Mouse (Mus musculus) neural tube, postnatal 0 days (tissue): ENCODE data around the gene U2af1l4. TPM values are rescaled to one million over a fixed set of nuclear protein-coding genes. Genes with fewer than 3 reads are reported as not detected.

ENCODE experiments used
- microRNA-seq: library from miRNA; unstranded; fragments of <30 nt; microRNA quantifications from one replicate; pipeline ENCODE4, GENCODE M21; 2016
- polyA plus RNA-seq: library from polyadenylated mRNA; unstranded; fragments of >200 nt; fragmentation: Nextera tagmentation; extraction: Ambion mirVana; gene quantifications from 2 replicates; pipeline ENCODE4 v1.2.1, GENCODE M21; 2015

The U2af1l4 gene
- polyA plus RNA-seq: 102 and 106 TPM in 2 replicates

GRCm38 (mm10) chr7:30563117-30563905 lies at the start of gene U2af1l4, which contains the start of the genes Gm49396 and Psenen:
TSS of gene U2af1l4 (plus strand) at chr7:30563301.
TSS of gene Gm49396 (plus strand) at chr7:30563344.
TSS of gene Psenen (minus strand) at chr7:30563627.

GRCm38 (mm10) chr7:30534633-30535577 lies 28.2 kb upstream of the U2af1l4 start, which contains the start of gene Arhgap33:
TSS of gene Arhgap33 (minus strand) at chr7:30535060.

GRCm38 (mm10) chr7:30552102-30553020 lies 10.7 kb upstream of the U2af1l4 start, which contains the start of the genes Hspb6 and Proser3:
TSS of gene Hspb6 (plus strand) at chr7:30552178.
TSS of gene Proser3 (minus strand) at chr7:30552299.

GRCm38 (mm10) chr7:30559443-30559954 lies 3.6 kb upstream of the U2af1l4 start, which contains the start of gene Lin37:
TSS of gene Lin37 (minus strand) at chr7:30559838.

GRCm38 (mm10) chr7:30564970-30565571 lies 2.0 kb downstream of the U2af1l4 start, which contains the start of gene Igflr1:
TSS of gene Igflr1 (plus strand) at chr7:30565427.

GRCm38 (mm10) chr7:30588676-30589434 lies 25.8 kb downstream of the U2af1l4 start, which contains the start of gene Kmt2b:
TSS of gene Kmt2b (minus strand) at chr7:30588726.

GRCm38 (mm10) chr7:30598786-30599185 lies 35.7 kb downstream of the U2af1l4 start, which contains the start of gene Zbtb32:
TSS of gene Zbtb32 (minus strand) at chr7:30598909.

GRCm38 (mm10) chr7:30612654-30613402 lies 49.7 kb downstream of the U2af1l4 start, which contains the start of gene Upk1a:
TSS of gene Upk1a (minus strand) at chr7:30612847.

Small RNAs within 50 kb of the gene (microRNA-seq; reads per million reads assigned to microRNA genes)
- gene Gm38670 (0.87 reads per million), gene Mir3569 (not detected)

Other genes starting within 250 kb of the U2af1l4 start
- gene Syne4, start 248.5 kb upstream of the U2af1l4 start, polyA plus RNA-seq: 12.1 and 14.5 TPM in 2 replicates
- not detected in 2 replicates for gene E130208F15Rik, start 241.6 kb upstream of the U2af1l4 start, polyA plus RNA-seq
- gene Sdhaf1, start 239.4 kb upstream of the U2af1l4 start, polyA plus RNA-seq: 20.0 and 20.8 TPM in 2 replicates
- 17.5 and 17.7 TPM in 2 replicates for gene Lrfn3, start 200.5 kb upstream of the U2af1l4 start, polyA plus RNA-seq
- 65.9 and 77.3 TPM in 2 replicates for gene Tyrobp, start 149.5 kb upstream of the U2af1l4 start, polyA plus RNA-seq
- 0.81 and 1.1 TPM in 2 replicates for gene Hcst, start 143.4 kb upstream of the U2af1l4 start, polyA plus RNA-seq
- gene Nfkbid, start 141.6 kb upstream of the U2af1l4 start, polyA plus RNA-seq: 2.8 and 3.3 TPM in 2 replicates
- gene Aplp1, start 117.8 kb upstream of the U2af1l4 start, polyA plus RNA-seq: 663 and 695 TPM in 2 replicates
- gene Kirrel2, start 105.6 kb upstream of the U2af1l4 start, polyA plus RNA-seq: 0.46 and 0.90 TPM in 2 replicates
- 0.06 and 0.13 TPM in 2 replicates for gene Nphs1, start 105.0 kb upstream of the U2af1l4 start, polyA plus RNA-seq
- 0.43 TPM in 1 of 2 replicates, not detected in the other for gene Prodh2, start 69.7 kb upstream of the U2af1l4 start, polyA plus RNA-seq
- gene Arhgap33, start 28.2 kb upstream of the U2af1l4 start, polyA plus RNA-seq: 45.5 and 62.8 TPM in 2 replicates
- gene Hspb6, start 11.1 kb upstream of the U2af1l4 start, polyA plus RNA-seq: 19.0 and 20.8 TPM in 2 replicates
- gene Proser3, start 11.0 kb upstream of the U2af1l4 start, polyA plus RNA-seq: 3.0 and 4.7 TPM in 2 replicates
- 51.7 and 55.9 TPM in 2 replicates for gene Lin37, start 3.5 kb upstream of the U2af1l4 start, polyA plus RNA-seq
- 6.7 and 8.0 TPM in 2 replicates for gene Gm49396, start within 50 bp of the U2af1l4 start, polyA plus RNA-seq
- 161 and 167 TPM in 2 replicates for gene Psenen, start 326 bp downstream of the U2af1l4 start, polyA plus RNA-seq
- gene Igflr1, start 2.1 kb downstream of the U2af1l4 start, polyA plus RNA-seq: 1.6 and 4.3 TPM in 2 replicates
- gene Kmt2b, start 25.4 kb downstream of the U2af1l4 start, polyA plus RNA-seq: 5.3 and 8.5 TPM in 2 replicates
- gene Zbtb32, start 35.6 kb downstream of the U2af1l4 start, polyA plus RNA-seq: 0.20 and 0.44 TPM in 2 replicates
- 0.31 and 0.53 TPM in 2 replicates for gene Upk1a, start 49.5 kb downstream of the U2af1l4 start, polyA plus RNA-seq
- 1,537 and 1,621 TPM in 2 replicates for gene Cox6b1, start 62.9 kb downstream of the U2af1l4 start, polyA plus RNA-seq
- 0.14 TPM in 1 of 2 replicates, not detected in the other for gene Etv2, start 72.6 kb downstream of the U2af1l4 start, polyA plus RNA-seq
- 120 and 125 TPM in 2 replicates for gene Rbm42, start 87.0 kb downstream of the U2af1l4 start, polyA plus RNA-seq
- 16.8 and 18.2 TPM in 2 replicates for gene Haus5, start 101.7 kb downstream of the U2af1l4 start, polyA plus RNA-seq
- gene Pmis2, start 108.3 kb downstream of the U2af1l4 start, polyA plus RNA-seq: not detected in 2 replicates
- not detected in 2 replicates for gene 2200002J24Rik, start 135.6 kb downstream of the U2af1l4 start, polyA plus RNA-seq
- 6.1 and 6.3 TPM in 2 replicates for gene Atp4a, start 148.9 kb downstream of the U2af1l4 start, polyA plus RNA-seq
- gene Tmem147, start 166.2 kb downstream of the U2af1l4 start, polyA plus RNA-seq: 359 and 361 TPM in 2 replicates
- gene Gapdhs, start 180.4 kb downstream of the U2af1l4 start, polyA plus RNA-seq: 0.43 and 0.98 TPM in 2 replicates
- 3.3 and 3.7 TPM in 2 replicates for gene Sbsn, start 188.2 kb downstream of the U2af1l4 start, polyA plus RNA-seq
- gene Dmkn, start 200.5 kb downstream of the U2af1l4 start, polyA plus RNA-seq: 5.9 and 7.8 TPM in 2 replicates
- 7.9 and 15.2 TPM in 2 replicates for gene Krtdap, start 224.6 kb downstream of the U2af1l4 start, polyA plus RNA-seq